8 mouse cellular contexts compared by ENCODE assay signal in genomic region chr6:136553156-136553555, GRCm38 (mm10). TPM values are rescaled to one million over a fixed set of nuclear protein-coding genes. Genes with fewer than 3 reads are reported as not detected.
A peak's percentile ranks its signal among the peaks of the same experiment; 100 is the strongest.
DNase-seq lines count a peak whose midpoint lies in the region; ATAC-seq lines count a peak whose summit lies in the region.

No protein-coding gene starts in this region.

- H3K4me2 ChIP-seq in neural tube, embryonic 13.5 days = no peak overlapping the region

- H3K9ac ChIP-seq in neural tube, embryonic 13.5 days = no peak overlapping the region

- H3K27me3 ChIP-seq in megakaryocyte, embryonic 14.5 days (replicated peaks) = no peaks in the 10 kb centered on the region
- no peaks in the 10 kb centered on the region for H3K27me3 ChIP-seq in neural tube, embryonic 13.5 days

- peaks cover 69% of the 10 kb centered on the region for H3K4me1 ChIP-seq in megakaryocyte, embryonic 14.5 days
- peaks cover 41% of the 10 kb centered on the region for H3K4me1 ChIP-seq in neural tube, embryonic 13.5 days (replicated peaks)

- peak; percentile 17 for DNase-seq in embryo, embryonic 11 days
- DNase-seq in embryo, embryonic 9.5 days (ENCODE audit: extremely low spot score) = no peak
- peak; percentile 64 for DNase-seq in induced T-regulatory cell, adult 2 months (ENCODE audit: low read depth)
- DNase-seq in layer of hippocampus, postnatal 25 days (ENCODE audit: extremely low spot score in 1 of 2, low spot score in 1 of 2) = no peak

- H3K36me3 ChIP-seq in megakaryocyte, embryonic 14.5 days (replicated peaks; ENCODE audit: low read length) = peaks cover 22% of the 10 kb centered on the region
- no peaks in the 10 kb centered on the region for H3K36me3 ChIP-seq in neural tube, embryonic 13.5 days

- 77% methylated on average over 5 of the region's 5 CpGs for WGBS in neural tube, embryonic 13.5 days

- ATAC-seq in megakaryocyte, adult 5-6 weeks (ENCODE audit: poor library complexity, severe bottlenecking) = no peak
- ATAC-seq in neural tube, embryonic 13.5 days (ENCODE audit: low read depth) = no peak
- ATAC-seq in erythroid progenitor cell, adult 5-6 weeks (replicated peaks; ENCODE audit: low FRiP score, poor library complexity, severe bottlenecking) = no peak

- H3K9me3 ChIP-seq in megakaryocyte, embryonic 14.5 days = no peaks in the 10 kb centered on the region
- H3K9me3 ChIP-seq in neural tube, embryonic 13.5 days = no peaks in the 10 kb centered on the region

- peak overlapping the region; percentile 67 for H3K27ac ChIP-seq in neural tube, embryonic 13.5 days (replicated peaks)

- peak overlapping the region; percentile 23 for H3K4me3 ChIP-seq in megakaryocyte, embryonic 14.5 days (replicated peaks)
- no peak overlapping the region for H3K4me3 ChIP-seq in neural tube, embryonic 13.5 days

RNA-seq across cellular contexts. Expression of gene Atf7ip, which starts 47.2 kb away (rescaled TPM):
- polyA plus RNA-seq in megakaryocyte, embryonic 14.5 days (2012; ENCODE audit: insufficient read depth, low replicate concordance) = 4.6 and 12.1 TPM in 2 replicates
- total RNA-seq in megakaryocyte, adult 5-6 weeks (2015) = 101 and 129 TPM in 2 replicates
- total RNA-seq in megakaryocyte, adult 5-6 weeks (2017) = 80.1 and 84.8 TPM in 2 replicates
- 37.8 and 55.4 TPM in 2 replicates for polyA plus RNA-seq in neural tube, embryonic 13.5 days (2015; fragmentation: Nextera tagmentation; extraction: Ambion mirVana)
- total RNA-seq in erythroid progenitor cell, adult 5-6 weeks (2015; ENCODE audit: low replicate concordance) = 260 and 305 TPM in 2 replicates
- 311 and 332 TPM in 2 replicates for total RNA-seq in erythroid progenitor cell, adult 5-6 weeks (2017; ENCODE audit: low replicate concordance)
- total RNA-seq in layer of hippocampus, postnatal 25 days (2021) = 100 to 1,000 TPM; 105 to 131 TPM

Comparison
In these comparisons a context has a peak if more than half of its experiments do, and no peak if none do; other contexts are left out.
1. DNase-seq: peak in embryo, embryonic 11 days (single experiment) and induced T-regulatory cell, adult 2 months (single experiment); none in embryo, embryonic 9.5 days (single experiment) and layer of hippocampus, postnatal 25 days (0 of 2).